ENCODE assay signal across 12 mouse cellular contexts in genomic region chr10:121500034-121500433, GRCm38 (mm10). TPM values are rescaled to one million over a fixed set of nuclear protein-coding genes. Genes with fewer than 3 reads are reported as not detected.
DNase-seq lines count a peak whose midpoint lies in the region; ATAC-seq and TF ChIP-seq lines count a peak whose summit lies in the region.
"Had no signal": no experiment of that assay in that cellular context is flagged by ENCODE, and none has a peak within 500 bp of the region (broad histone marks: within the 10 kb centered on the region; RNA-seq: fewer than 3 reads in every experiment).

No protein-coding gene starts in this region.

- H3K79me2 ChIP-seq in liver, adult 2 months (ENCODE audit: control insufficient read depth, insufficient read depth, low read length): no peaks in the 10 kb centered on the region

- no peak for ATAC-seq in embryonic facial prominence, embryonic 13.5 days (ENCODE audit: insufficient number of reproducible peaks, insufficient read depth, low FRiP score, low TSS enrichment, low read depth)
- no peak; the same call in 1 of the 2 replicates for ATAC-seq in kidney, postnatal 0 days (replicated peaks; ENCODE audit: low FRiP score, low read depth)
- ATAC-seq in inflammation-experienced regulatory T-cells, adult 6 months: no peak
- ATAC-seq: forebrain, embryonic 15.5 days had no signal

- H3K27me3 ChIP-seq in embryonic facial prominence, embryonic 13.5 days: no peaks in the 10 kb centered on the region
- no peaks in the 10 kb centered on the region for H3K27me3 ChIP-seq in embryonic facial prominence, embryonic 10.5 days (replicated peaks; ENCODE audit: low read depth, poor library complexity, severe bottlenecking)
- no peaks in the 10 kb centered on the region for H3K27me3 ChIP-seq in liver, adult 2 months (ENCODE audit: control insufficient read depth, insufficient read depth, low read length)
- no peaks in the 10 kb centered on the region for H3K27me3 ChIP-seq in kidney, postnatal 0 days (ENCODE audit: insufficient read depth, low read length)
- no peaks in the 10 kb centered on the region for H3K27me3 ChIP-seq in small intestine, adult 2 months (ENCODE audit: control insufficient read depth, insufficient read depth, low read length)
- H3K27me3 ChIP-seq: forebrain, embryonic 15.5 days; heart, embryonic 12.5 days; megakaryocyte, embryonic 14.5 days had no signal

- peak; percentile 63 for TF ChIP-seq CTCF in liver, adult 2 months (IDR thresholded peaks at IDR 0.05; ENCODE audit: low read depth, low read length)
- peak; percentile 56 for TF ChIP-seq CTCF in kidney, postnatal 0 days (IDR thresholded peaks at IDR 0.05; ENCODE audit: low read depth)
- peak; percentile 23; the same call in 1 of the 2 replicates for TF ChIP-seq CTCF in small intestine, adult 2 months (IDR thresholded peaks at IDR 0.05; ENCODE audit: extremely low read depth, insufficient read length, insufficient replicate concordance, low read depth, low read length)

- no peak overlapping the region for H3K4me3 ChIP-seq in embryonic facial prominence, embryonic 13.5 days
- no peak overlapping the region for H3K4me3 ChIP-seq in embryonic facial prominence, embryonic 10.5 days
- H3K4me3 ChIP-seq in liver, adult 2 months (ENCODE audit: insufficient read depth, low read depth, low read length): no peak overlapping the region
- H3K4me3 ChIP-seq in kidney, postnatal 0 days (replicated peaks; ENCODE audit: low read depth, low read length): no peak overlapping the region
- H3K4me3 ChIP-seq in small intestine, adult 2 months (ENCODE audit: low read depth, low read length): no peak overlapping the region
- H3K4me3 ChIP-seq: forebrain, embryonic 15.5 days; heart, embryonic 12.5 days; megakaryocyte, embryonic 14.5 days had no signal

- 0 out of 2 replicates have a peak overlapping the region, but pooled peaks have one; percentile 28 for H3K27ac ChIP-seq in embryonic facial prominence, embryonic 13.5 days
- H3K27ac ChIP-seq in embryonic facial prominence, embryonic 10.5 days (replicated peaks): no peak overlapping the region
- H3K27ac ChIP-seq in liver, adult 2 months (replicated peaks; ENCODE audit: insufficient read depth, low read depth, low read length): peak overlapping the region; percentile 99
- H3K27ac ChIP-seq in kidney, postnatal 0 days: no peak overlapping the region
- peak overlapping the region; percentile 89 for H3K27ac ChIP-seq in small intestine, adult 2 months (ENCODE audit: insufficient read depth, low read depth, low read length)

- TF ChIP-seq POLR2A in liver, adult 2 months (IDR thresholded peaks at IDR 0.05; ENCODE audit: extremely low read depth, insufficient read depth, low read length): no peak
- TF ChIP-seq POLR2A in small intestine, adult 2 months (IDR thresholded peaks at IDR 0.05; ENCODE audit: low read depth, low read length): no peak

- H3K9me3 ChIP-seq in embryonic facial prominence, embryonic 13.5 days: no peaks in the 10 kb centered on the region
- H3K9me3 ChIP-seq in embryonic facial prominence, embryonic 10.5 days: no peaks in the 10 kb centered on the region
- no peaks in the 10 kb centered on the region for H3K9me3 ChIP-seq in kidney, postnatal 0 days (replicated peaks; ENCODE audit: low read length)
- H3K9me3 ChIP-seq: forebrain, embryonic 15.5 days; heart, embryonic 12.5 days; megakaryocyte, embryonic 14.5 days had no signal

- no peak overlapping the region for H3K9ac ChIP-seq in embryonic facial prominence, embryonic 13.5 days
- peak overlapping the region; percentile 69 for H3K9ac ChIP-seq in liver, adult 2 months (ENCODE audit: low read depth, low read length)
- H3K9ac ChIP-seq in kidney, postnatal 0 days (ENCODE audit: low read depth, low read length): no peak overlapping the region
- H3K9ac ChIP-seq: forebrain, embryonic 15.5 days; heart, embryonic 12.5 days had no signal

- peaks cover 33% of the 10 kb centered on the region for H3K4me1 ChIP-seq in embryonic facial prominence, embryonic 13.5 days
- H3K4me1 ChIP-seq in embryonic facial prominence, embryonic 10.5 days: peaks cover 44% of the 10 kb centered on the region
- H3K4me1 ChIP-seq in liver, adult 2 months (ENCODE audit: control insufficient read depth, insufficient read depth, low read length): peaks cover 7% of the 10 kb centered on the region
- H3K4me1 ChIP-seq in kidney, postnatal 0 days (replicated peaks; ENCODE audit: insufficient read depth, low read length): no peaks in the 10 kb centered on the region; the same call in 1 of the 2 replicates
- H3K4me1 ChIP-seq in small intestine, adult 2 months (ENCODE audit: control insufficient read depth, insufficient read depth, insufficient read length, low read length): peaks cover 24% of the 10 kb centered on the region

- DNase-seq in embryonic facial prominence, embryonic 10.5 days (ENCODE audit: low spot score): no peak
- DNase-seq in liver, adult 2 months (ENCODE audit: extremely low read depth, low read depth, low spot score): peak; percentile 99
- no peak for DNase-seq in liver
- peak; percentile 64 for DNase-seq in kidney, postnatal 0 days (ENCODE audit: low spot score)
- DNase-seq in embryo, embryonic 10.5 days (ENCODE audit: low spot score): no peak
- DNase-seq: cerebellum, adult 18-20 months had no signal

- 51% methylated on average over 5 of the region's 5 CpGs for WGBS in embryonic facial prominence, embryonic 13.5 days
- WGBS in embryonic facial prominence, embryonic 10.5 days: 67% methylated on average over 5 of the region's 5 CpGs
- WGBS in liver, adult 2 months: 9% methylated on average over 5 of the region's 5 CpGs
- WGBS in kidney, postnatal 0 days: 41% methylated on average over 5 of the region's 5 CpGs
- 17% methylated on average over 5 of the region's 5 CpGs for WGBS in small intestine, adult 2 months

- H3K4me2 ChIP-seq in embryonic facial prominence, embryonic 13.5 days: no peak overlapping the region
- no peak overlapping the region for H3K4me2 ChIP-seq in kidney, postnatal 0 days (ENCODE audit: low read length)
- H3K4me2 ChIP-seq: forebrain, embryonic 15.5 days; heart, embryonic 12.5 days had no signal

- H3K36me3 ChIP-seq in embryonic facial prominence, embryonic 13.5 days: no peaks in the 10 kb centered on the region
- H3K36me3 ChIP-seq in embryonic facial prominence, embryonic 10.5 days (replicated peaks): no peaks in the 10 kb centered on the region
- H3K36me3 ChIP-seq in liver, adult 2 months (ENCODE audit: control insufficient read depth, insufficient read depth, low read length): no peaks in the 10 kb centered on the region
- no peaks in the 10 kb centered on the region for H3K36me3 ChIP-seq in kidney, postnatal 0 days (ENCODE audit: insufficient read depth, low read length)
- H3K36me3 ChIP-seq in small intestine, adult 2 months (ENCODE audit: control insufficient read depth, insufficient read depth, low read length): no peaks in the 10 kb centered on the region
- H3K36me3 ChIP-seq: forebrain, embryonic 15.5 days; heart, embryonic 12.5 days had no signal

RNA-seq across cellular contexts. Expression of gene Rassf3, which starts 23.9 kb away (rescaled TPM):
- polyA plus RNA-seq in embryonic facial prominence, embryonic 13.5 days (2015; fragmentation: Nextera tagmentation; extraction: Ambion mirVana): 17.7 and 20.8 TPM in 2 replicates
- 15.8 and 19.4 TPM in 2 replicates for polyA plus RNA-seq in embryonic facial prominence, embryonic 10.5 days (2016; fragmentation: Nextera tagmentation; extraction: Ambion mirVana)
- total RNA-seq in liver, adult 2 months (2014; rRNA removed): 13.4 and 18.7 TPM in 2 replicates
- 20.0 and 22.2 TPM in 2 replicates for polyA plus RNA-seq in liver, adult 2 months (2012; rRNA removed)
- 11.9 and 12.5 TPM in 2 replicates for polyA plus RNA-seq in kidney, postnatal 0 days (2015; fragmentation: Nextera tagmentation; extraction: Ambion mirVana)
- polyA plus RNA-seq in small intestine, adult 2 months (2012; rRNA removed): 16.5 and 25.8 TPM in 2 replicates
- polyA plus RNA-seq in inflammation-experienced regulatory T-cells, adult 6 months (2017; shearing (Covaris generic)): 1 to 10 TPM; 6.1 to 6.8 (median 6.2) TPM

Comparison
In these comparisons a context has a peak if more than half of its experiments do, and no peak if none do; other contexts are left out.
1. H3K27ac ChIP-seq: peak in embryonic facial prominence, embryonic 13.5 days (single experiment), liver, adult 2 months (single experiment) and small intestine, adult 2 months (single experiment); none in embryonic facial prominence, embryonic 10.5 days (single experiment) and kidney, postnatal 0 days (single experiment).
2. DNase-seq: peak in liver, adult 2 months (single experiment) and kidney, postnatal 0 days (single experiment); none in embryonic facial prominence, embryonic 10.5 days (single experiment), liver (single experiment) and embryo, embryonic 10.5 days (single experiment).
3. Peak in every context shown above with its lines, with median percentiles within 50 percentile points of each other: CTCF ChIP-seq.